Mouse (Mus musculus) olfactory bulb, adult 2 months (tissue): ENCODE measurements around the gene Arhgap21.

Experiments used
- CTCF ChIP-seq: fragments of 200-500 bp; IDR thresholded peaks from 2 replicates; pipeline ENCODE4 v1.5.1; 2012; ENCODE audit warnings: low read depth, mild to moderate bottlenecking, low read length, moderate library complexity; ENCODE audit not compliant: insufficient read depth
- POLR2A ChIP-seq: fragments of 200-500 bp; IDR thresholded peaks from 2 replicates; pipeline ENCODE4 v1.6.1; 2012; ENCODE audit warnings: mild to moderate bottlenecking, low read depth, low read length, moderate library complexity; ENCODE audit not compliant: insufficient read depth

DNA sequence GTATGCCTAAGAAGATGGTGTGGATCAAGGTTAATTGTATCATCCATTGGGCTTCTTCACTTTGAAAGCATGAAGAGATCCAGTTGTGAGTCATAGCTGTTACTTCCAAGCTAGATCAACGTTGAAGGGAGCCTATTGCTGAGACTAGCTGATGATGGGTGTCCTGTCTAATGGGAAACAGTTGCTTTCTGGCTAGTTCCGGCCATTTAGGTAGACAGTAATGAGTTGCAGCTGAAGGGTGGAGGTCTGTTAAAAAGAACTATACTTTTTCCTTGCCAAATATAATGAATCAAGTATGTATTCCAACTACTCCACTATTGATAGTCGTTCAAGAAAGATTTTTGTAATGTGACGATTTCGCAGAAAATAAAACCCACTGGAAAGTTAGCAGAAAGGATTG, 32.5 kb upstream of the Arhgap21 start:
- TF ChIP-seq CTCF (no peak), POLR2A (no peak)
